Mouse (Mus musculus) testis, adult 2 months (tissue): ENCODE data around the gene Mmd2. TPM values are rescaled to one million over a fixed set of nuclear protein-coding genes. Genes with fewer than 3 reads are reported as not detected.
A peak's percentile ranks its signal among the peaks of the same experiment; 100 is the strongest.

Source experiments
- H3K27ac ChIP-seq: fragments of 200-500 bp; 2 replicates; pipeline ENCODE4 v1.5.1; 2012; ENCODE audit warnings: low read depth, low read length; ENCODE audit not compliant: control insufficient read depth, insufficient read depth
- H3K27me3 ChIP-seq: fragments of 200-500 bp; 2 replicates; pipeline ENCODE4 v1.6.1; 2012; ENCODE audit warnings: mild to moderate bottlenecking, low read length, moderate library complexity; ENCODE audit not compliant: control insufficient read depth, insufficient read depth
- H3K36me3 ChIP-seq: fragments of 200-500 bp; 2 replicates; pipeline ENCODE4 v1.6.1; 2012; ENCODE audit warnings: mild to moderate bottlenecking, low read length; ENCODE audit not compliant: control insufficient read depth, insufficient read depth
- H3K4me1 ChIP-seq: fragments of 200-500 bp; 2 replicates; pipeline ENCODE4 v1.6.1; 2012; ENCODE audit warnings: low read length; ENCODE audit not compliant: control insufficient read depth, insufficient read depth
- H3K4me3 ChIP-seq: fragments of 200-500 bp; 2 replicates; pipeline ENCODE4 v1.5.1; 2012; ENCODE audit warnings: low read depth, mild to moderate bottlenecking, low read length, moderate library complexity, mixed read lengths; ENCODE audit not compliant: control insufficient read depth
- CTCF ChIP-seq: fragments of 200-500 bp; IDR thresholded peaks from 2 replicates; pipeline ENCODE4 v1.5.1; 2012; ENCODE audit warnings: low read depth, mild to moderate bottlenecking, inconsistent platforms, low read length, moderate library complexity; ENCODE audit not compliant: control insufficient read depth, insufficient read depth, insufficient replicate concordance
- POLR2A ChIP-seq: fragments of 200-500 bp; IDR thresholded peaks from 2 replicates; pipeline ENCODE4 v1.6.1; 2012; ENCODE audit warnings: low read depth, mild to moderate bottlenecking, inconsistent platforms, low read length, moderate library complexity; ENCODE audit not compliant: control insufficient read depth
- polyA plus RNA-seq: library from polyadenylated mRNA; depleted of rRNA; stranded (reverse); fragments of >200 nt; gene quantifications from 2 replicates; pipeline ENCODE4 v1.2.3, GENCODE M21; 2012

The Mmd2 gene
- polyA plus RNA-seq, 1 experiment: 25.6 TPM

- Histone ChIP-seq H3K27ac (no peak overlapping the region), H3K4me1 (peaks cover 11% of the 10 kb centered on the region), H3K4me3 (no peak overlapping the region), H3K36me3 (no peaks in the 10 kb centered on the region), H3K27me3 (no peaks in the 10 kb centered on the region)
- no peak for TF ChIP-seq CTCF
- TF ChIP-seq POLR2A: no peak
These were observed 24.9 kb downstream of the Mmd2 start for GRCm38 (mm10) chr5:142583616-142584126.

DNA sequence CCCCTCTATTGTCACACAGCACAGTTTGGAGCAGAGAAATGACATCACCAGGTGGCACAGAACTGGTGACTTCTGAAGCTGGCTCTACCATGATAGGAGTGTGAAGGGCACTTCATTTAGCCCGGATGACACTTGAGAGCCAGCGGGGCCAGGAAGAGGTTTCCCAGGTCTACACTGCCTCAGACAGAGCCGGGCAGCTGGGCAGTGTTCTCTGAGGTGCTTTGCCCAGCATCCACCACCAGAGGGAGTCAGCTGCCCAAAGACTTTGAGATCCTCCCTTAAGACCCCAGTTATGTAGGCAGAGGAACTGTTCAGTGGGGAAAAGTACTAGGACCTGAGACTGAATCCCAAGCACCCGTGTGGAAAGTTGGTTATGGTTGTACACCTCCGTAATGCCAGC is 27.1 kb downstream of the Mmd2 start:
- H3K4me3 ChIP-seq: no peak overlapping the region
- TF ChIP-seq POLR2A: no peak
- TF ChIP-seq CTCF: peak; percentile 68; the same call in 1 of the 2 replicates
- no peaks in the 10 kb centered on the region for H3K27me3 ChIP-seq
- no peaks in the 10 kb centered on the region for H3K36me3 ChIP-seq
- peaks cover 10% of the 10 kb centered on the region for H3K4me1 ChIP-seq
- H3K27ac ChIP-seq: no peak overlapping the region

DNA sequence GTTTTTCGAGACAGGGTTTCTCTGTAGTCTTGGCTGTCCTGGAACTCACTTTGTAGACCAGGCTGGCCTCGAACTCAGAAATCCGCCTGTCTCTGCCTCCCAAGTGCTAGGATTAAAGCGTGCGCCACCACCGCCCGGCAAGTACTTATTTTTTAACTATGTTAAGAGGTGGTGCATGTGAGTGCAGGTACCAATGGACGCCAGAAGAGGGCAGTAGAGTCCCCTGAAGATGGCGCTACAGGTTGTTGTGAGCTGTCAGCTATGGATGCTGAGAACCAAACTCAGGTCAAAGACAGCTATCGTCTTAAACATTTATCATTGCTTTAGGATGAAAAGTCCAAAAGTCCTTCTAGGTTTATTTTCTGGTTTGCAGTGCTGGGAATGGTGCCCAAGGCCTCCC is 30.4 kb downstream of the Mmd2 start:
- H3K4me1 ChIP-seq: no peaks in the 10 kb centered on the region; the same call in 1 of the 2 replicates
- H3K4me3 ChIP-seq: no peak overlapping the region
- no peaks in the 10 kb centered on the region for H3K27me3 ChIP-seq
- peak; percentile 68; the same call in 1 of the 2 replicates for TF ChIP-seq CTCF
- TF ChIP-seq POLR2A: no peak
- H3K36me3 ChIP-seq: no peaks in the 10 kb centered on the region
- H3K27ac ChIP-seq: no peak overlapping the region

DNA sequence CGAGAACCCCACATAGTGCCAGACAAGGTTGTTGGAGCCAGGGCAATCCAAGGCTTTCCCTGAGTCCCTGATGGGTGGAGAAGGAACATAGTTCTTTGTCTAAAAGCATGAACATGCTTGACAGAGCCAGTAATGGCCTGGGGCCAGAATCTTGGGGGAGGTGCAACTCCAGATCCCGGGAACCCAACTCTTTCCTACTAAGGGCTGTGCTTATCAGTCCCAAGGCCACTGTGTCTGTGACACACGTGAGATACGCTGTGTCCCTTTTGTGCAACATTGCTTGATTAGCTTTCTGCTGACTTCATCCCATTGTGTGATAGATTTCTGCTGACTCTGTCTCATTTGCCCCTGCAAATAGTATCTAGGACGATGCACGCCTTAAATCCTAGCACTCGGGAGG is 31.8 kb downstream of the Mmd2 start:
- peak overlapping the region; percentile 81 for H3K27ac ChIP-seq
- no peak overlapping the region for H3K4me3 ChIP-seq
- TF ChIP-seq POLR2A (no peak), CTCF (no peak)
- no peaks in the 10 kb centered on the region for H3K27me3 ChIP-seq
- no peaks in the 10 kb centered on the region for H3K36me3 ChIP-seq
- H3K4me1 ChIP-seq: no peaks in the 10 kb centered on the region; the same call in 1 of the 2 replicates

GRCm38 (mm10) chr5:142574323-142575057 is 34.1 kb downstream of the Mmd2 start:
- Histone ChIP-seq H3K27ac (no peak overlapping the region), H3K36me3 (no peaks in the 10 kb centered on the region), H3K4me3 (no peak overlapping the region), H3K27me3 (no peaks in the 10 kb centered on the region), H3K4me1 (no peaks in the 10 kb centered on the region; the same call in 1 of the 2 replicates)
- no peak for TF ChIP-seq CTCF
- TF ChIP-seq POLR2A: no peak

DNA sequence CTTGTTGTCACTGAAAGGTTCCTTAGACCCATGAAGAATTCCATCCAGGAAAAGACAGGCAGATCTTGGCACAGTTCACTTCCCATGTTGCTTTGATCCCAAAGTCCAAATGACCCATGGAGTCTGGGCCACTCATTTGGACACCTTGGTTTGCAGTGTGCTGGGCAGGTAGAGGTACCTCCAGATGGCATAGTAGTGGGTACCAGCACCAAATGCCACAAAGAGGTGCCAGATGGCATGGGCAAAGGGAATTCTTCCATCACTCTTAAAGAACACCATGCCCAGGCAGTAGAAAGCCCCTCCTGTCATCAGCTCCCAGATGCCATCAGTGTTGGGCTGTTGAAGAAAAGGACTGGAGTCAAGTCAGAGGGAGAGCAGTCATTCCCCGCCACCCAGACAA is 44.0 kb downstream of the Mmd2 start:
- Histone ChIP-seq H3K27ac (no peak overlapping the region), H3K4me1 (no peaks in the 10 kb centered on the region), H3K4me3 (no peak overlapping the region), H3K27me3 (no peaks in the 10 kb centered on the region), H3K36me3 (no peaks in the 10 kb centered on the region)
- TF ChIP-seq POLR2A: no peak
- TF ChIP-seq CTCF: no peak

DNA sequence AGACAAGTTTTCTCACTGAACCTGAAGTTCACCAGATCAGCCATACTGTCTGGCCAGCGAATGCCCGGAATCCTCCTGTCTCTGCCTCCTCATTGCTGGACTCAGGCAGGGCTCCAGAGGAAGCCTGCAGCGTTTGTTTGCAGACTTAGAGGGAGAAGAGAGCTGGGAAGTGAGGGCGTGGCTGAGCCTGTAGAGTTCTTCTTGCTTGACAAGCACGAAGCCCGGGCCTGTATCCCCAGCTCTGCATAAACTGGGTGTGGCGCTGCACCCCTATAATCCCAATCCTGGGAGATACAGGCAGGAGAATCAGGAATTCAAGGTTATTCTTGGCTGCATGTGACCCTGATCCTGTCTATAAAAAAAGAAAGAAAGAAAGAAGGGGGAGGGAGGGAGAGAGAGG is 48.3 kb downstream of the Mmd2 start:
- Histone ChIP-seq H3K36me3 (no peaks in the 10 kb centered on the region), H3K27ac (no peak overlapping the region), H3K4me1 (no peaks in the 10 kb centered on the region), H3K27me3 (no peaks in the 10 kb centered on the region), H3K4me3 (no peak overlapping the region)
- TF ChIP-seq POLR2A: no peak
- TF ChIP-seq CTCF: no peak
